Mouse (Mus musculus): Measurements from ENCODE around the gene Klf3.

- no peak for TF ChIP-seq CTCF (IDR thresholded peaks at IDR 0.05)
- peak; percentile 93 for TF ChIP-seq EP300 (IDR thresholded peaks at IDR 0.05; ENCODE audit: insufficient read depth, low read depth, low read length)
These were observed 9.2 kb downstream of the Klf3 start for GRCm38 (mm10) chr5:64812124-64812982.
